ENCODE assay signal across 17 mouse cellular contexts in genomic region chr5:52080268-52080667, GRCm38 (mm10).
DNase-seq lines count a peak whose midpoint lies in the region; ATAC-seq lines count a peak whose summit lies in the region.
"Had no signal": no experiment of that assay in that cellular context is flagged by ENCODE, and none has a peak within 500 bp of the region (broad histone marks: within the 10 kb centered on the region; RNA-seq: fewer than 3 reads in every experiment).

No protein-coding gene starts in this region.

- no peaks in the 10 kb centered on the region for H3K36me3 ChIP-seq in lung, embryonic 16.5 days (ENCODE audit: control insufficient read depth, insufficient read depth, low read length)
- no peaks in the 10 kb centered on the region for H3K36me3 ChIP-seq in forebrain, embryonic 11.5 days (ENCODE audit: control insufficient read depth, insufficient read depth, low read length)
- H3K36me3 ChIP-seq: heart, embryonic 15.5 days; hindbrain, embryonic 10.5 days; limb, embryonic 12.5 days; liver, embryonic 13.5 days had no signal

- 47% methylated on average over 4 of the region's 4 CpGs for WGBS in lung, embryonic 16.5 days
- 88% methylated on average over 4 of the region's 4 CpGs for WGBS in forebrain, embryonic 11.5 days

- H3K4me2 ChIP-seq in lung, embryonic 16.5 days (ENCODE audit: low read depth, low read length) = no peak overlapping the region
- H3K4me2 ChIP-seq in forebrain, embryonic 11.5 days (ENCODE audit: low read depth, low read length, severe bottlenecking) = no peak overlapping the region
- H3K4me2 ChIP-seq: heart, embryonic 15.5 days; limb, embryonic 12.5 days; liver, embryonic 13.5 days had no signal

- H3K9ac ChIP-seq in lung, embryonic 16.5 days (ENCODE audit: low read length) = no peak overlapping the region
- no peak overlapping the region for H3K9ac ChIP-seq in forebrain, embryonic 11.5 days (ENCODE audit: low read length)
- H3K9ac ChIP-seq: heart, embryonic 15.5 days; limb, embryonic 12.5 days; liver, embryonic 13.5 days had no signal

- no peak for DNase-seq in lung, adult 18-20 months
- DNase-seq in cerebellum, adult 11-12 months = peak; percentile 75
- peak; percentile 76 for DNase-seq in cerebellum, adult 9-10 months
- DNase-seq in left cerebral cortex, postnatal 14 days (ENCODE audit: low spot score in 2 of 2) = peak; percentile 18 to 22
- no peak for DNase-seq in forebrain, embryonic 11.5 days (ENCODE audit: low spot score)
- DNase-seq: adrenal gland, adult 2 months; kidney, postnatal 4 days; liver, embryonic 13.5 days; lung, postnatal 10 days; thymus, postnatal 36 days had no signal

- no peaks in the 10 kb centered on the region for H3K4me1 ChIP-seq in lung, embryonic 16.5 days (replicated peaks; ENCODE audit: control insufficient read depth, insufficient read depth, low read length)
- no peaks in the 10 kb centered on the region for H3K4me1 ChIP-seq in forebrain, embryonic 11.5 days (replicated peaks; ENCODE audit: control insufficient read depth, insufficient read depth, low read length)
- H3K4me1 ChIP-seq: heart, embryonic 15.5 days; hindbrain, embryonic 10.5 days; liver, embryonic 13.5 days had no signal

- intact Hi-C loops in left cerebral cortex, postnatal 14 days (cut with DNase I) = no loop called here

- no peak overlapping the region for H3K27ac ChIP-seq in lung, embryonic 16.5 days (ENCODE audit: low read length)
- no peak overlapping the region for H3K27ac ChIP-seq in forebrain, embryonic 11.5 days (ENCODE audit: low read depth, low read length)
- H3K27ac ChIP-seq: heart, embryonic 15.5 days; hindbrain, embryonic 10.5 days; left cerebral cortex, adult 2 months; limb, embryonic 12.5 days; liver, embryonic 13.5 days had no signal

- no peak overlapping the region for H3K4me3 ChIP-seq in lung, embryonic 16.5 days (ENCODE audit: low read length)
- no peak overlapping the region for H3K4me3 ChIP-seq in forebrain, embryonic 11.5 days (ENCODE audit: low read depth, low read length)
- H3K4me3 ChIP-seq: erythroblast, embryonic 14.5 days; heart, embryonic 15.5 days; hindbrain, embryonic 10.5 days; left cerebral cortex, adult 2 months; limb, embryonic 12.5 days; liver, embryonic 13.5 days had no signal

- peak; percentile 47; the same call in 1 of the 2 replicates for ATAC-seq in lung, embryonic 16.5 days (ENCODE audit: low read depth)
- ATAC-seq in forebrain, embryonic 11.5 days (replicated peaks; ENCODE audit: low FRiP score) = no peak
- ATAC-seq in granulocyte monocyte progenitor cell, adult 5-6 weeks (replicated peaks; ENCODE audit: poor library complexity, severe bottlenecking) = no peak

- H3K27me3 ChIP-seq in lung, embryonic 16.5 days (ENCODE audit: control insufficient read depth, insufficient read depth, low read depth, low read length) = no peaks in the 10 kb centered on the region
- H3K27me3 ChIP-seq in forebrain, embryonic 11.5 days (ENCODE audit: control insufficient read depth, insufficient read depth, low read length) = no peaks in the 10 kb centered on the region
- H3K27me3 ChIP-seq: heart, embryonic 15.5 days; liver, embryonic 13.5 days had no signal

- no peaks in the 10 kb centered on the region for H3K9me3 ChIP-seq in lung, embryonic 16.5 days (ENCODE audit: control insufficient read depth, low read length)
- no peaks in the 10 kb centered on the region for H3K9me3 ChIP-seq in forebrain, embryonic 11.5 days (ENCODE audit: control insufficient read depth, low read length)
- H3K9me3 ChIP-seq: heart, embryonic 15.5 days; hindbrain, embryonic 10.5 days; limb, embryonic 12.5 days; liver, embryonic 13.5 days had no signal

Comparison
In these comparisons a context has a peak if more than half of its experiments do, and no peak if none do; other contexts are left out.
1. DNase-seq: peak in cerebellum, adult 11-12 months (single experiment), cerebellum, adult 9-10 months (single experiment) and left cerebral cortex, postnatal 14 days (2 of 2); none in lung, adult 18-20 months (0 of 2) and forebrain, embryonic 11.5 days (single experiment).